Mouse (Mus musculus) spleen, postnatal 14 days (tissue): ENCODE measurements around the gene Styxl1.

Experiments
- DNase-seq, 2 experiments: peaks; one replicate each; pipeline ENCODE4 v3.0.0; 2021 to 2022; ENCODE audit warnings: low spot score in 2 of 2

The Styxl1 gene

DNA sequence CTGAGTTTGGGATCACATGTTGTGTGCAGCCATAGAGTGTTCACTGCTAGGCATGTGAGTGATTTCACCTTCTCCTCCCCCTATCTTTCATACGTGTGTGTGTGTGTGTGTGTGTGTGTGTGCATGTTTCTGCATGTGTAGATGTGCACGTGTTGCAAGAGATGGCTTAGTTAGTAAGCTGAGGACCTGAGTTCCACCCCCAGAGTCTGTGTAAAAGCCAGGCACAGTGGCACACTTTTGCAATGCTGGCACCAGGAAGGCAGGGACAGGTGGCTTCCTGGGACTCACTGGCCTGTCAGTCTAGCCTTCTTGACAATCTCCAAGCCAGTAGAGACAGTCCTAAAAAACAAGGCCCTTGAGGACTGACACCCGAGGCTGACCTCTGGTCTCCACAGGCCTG lies 13.2 kb downstream of the Styxl1 start:
- no peak for DNase-seq

DNA sequence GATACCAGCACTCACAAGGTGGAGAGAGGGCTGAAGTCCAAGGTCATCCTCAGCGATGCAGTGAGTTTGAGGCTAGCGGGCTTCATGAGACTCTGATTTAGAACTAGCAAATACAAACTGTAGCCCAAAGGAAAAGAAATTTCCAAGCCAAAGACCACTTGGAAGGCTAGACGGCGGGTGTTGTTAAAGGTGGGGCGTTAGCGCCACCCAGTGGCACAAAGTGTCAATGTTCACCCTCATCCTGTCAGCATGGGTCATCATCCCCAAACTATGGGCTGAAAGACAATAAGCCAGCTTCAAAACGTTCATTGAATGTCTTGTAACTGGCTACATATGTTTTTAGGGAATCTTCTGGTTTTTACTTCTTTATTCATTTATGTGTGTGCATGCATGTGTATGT lies 14.7 kb downstream of the Styxl1 start:
- DNase-seq = peak in 1 of 2 experiments; percentile 44

DNA sequence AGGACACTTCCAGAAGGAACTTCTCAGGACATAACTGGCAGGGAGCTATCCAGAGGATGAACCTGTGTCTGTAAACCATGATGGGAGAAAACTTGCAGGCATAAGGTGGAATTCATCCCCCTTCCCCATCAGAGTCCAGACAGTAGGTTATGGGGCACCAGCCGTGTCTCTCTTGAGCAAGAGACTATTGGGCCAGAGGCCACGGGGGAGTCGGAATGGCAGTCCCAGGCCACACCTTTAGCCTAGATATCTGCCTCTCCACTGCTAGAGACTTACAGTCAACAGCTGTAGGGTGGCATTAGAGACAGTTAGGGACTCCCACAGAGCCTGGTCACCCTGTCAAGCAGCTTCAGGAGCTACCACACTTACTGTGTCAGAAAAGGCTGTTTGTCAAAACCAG lies 16.3 kb downstream of the Styxl1 start:
- DNase-seq = no peak

DNA sequence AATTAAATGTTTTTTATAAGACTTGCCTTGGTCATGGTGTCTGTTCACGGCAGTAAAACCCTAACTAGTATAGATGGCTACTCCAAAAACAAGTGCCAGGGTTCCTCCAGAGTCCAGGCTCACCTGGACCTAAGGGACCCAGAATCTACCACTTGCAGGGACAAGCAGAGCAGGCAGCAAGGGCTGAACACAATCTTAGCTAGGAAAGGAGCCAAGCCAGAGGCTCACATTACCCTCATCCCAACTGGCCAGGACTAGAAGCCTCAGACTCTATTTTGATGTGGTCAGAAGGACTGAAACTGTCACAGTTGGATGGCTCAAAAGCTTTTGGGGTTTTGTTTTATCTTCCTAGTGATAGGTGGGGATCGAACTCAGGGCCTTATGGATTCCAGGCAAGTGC lies 26.6 kb downstream of the Styxl1 start:
- DNase-seq = no peak

DNA sequence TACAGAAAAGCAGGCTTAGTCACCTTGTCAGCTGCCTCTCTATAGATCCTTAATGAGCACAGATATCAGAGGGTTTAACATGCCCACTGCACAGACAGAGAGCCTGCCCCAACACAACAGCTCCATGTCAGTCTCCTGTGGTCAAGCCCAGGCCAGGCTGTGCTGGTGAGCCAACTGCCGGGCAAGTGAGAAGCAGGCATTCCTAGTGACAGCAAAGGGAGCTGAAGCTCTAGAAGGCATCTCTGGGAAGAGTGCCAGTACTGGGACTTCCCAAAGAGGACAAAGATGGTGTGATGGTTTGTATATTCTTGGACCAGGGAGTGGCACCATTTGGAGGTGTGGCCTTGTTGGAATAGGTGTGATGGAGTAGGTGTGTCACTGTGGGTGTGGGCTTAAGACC lies 27.1 kb downstream of the Styxl1 start:
- DNase-seq = no peak

DNA sequence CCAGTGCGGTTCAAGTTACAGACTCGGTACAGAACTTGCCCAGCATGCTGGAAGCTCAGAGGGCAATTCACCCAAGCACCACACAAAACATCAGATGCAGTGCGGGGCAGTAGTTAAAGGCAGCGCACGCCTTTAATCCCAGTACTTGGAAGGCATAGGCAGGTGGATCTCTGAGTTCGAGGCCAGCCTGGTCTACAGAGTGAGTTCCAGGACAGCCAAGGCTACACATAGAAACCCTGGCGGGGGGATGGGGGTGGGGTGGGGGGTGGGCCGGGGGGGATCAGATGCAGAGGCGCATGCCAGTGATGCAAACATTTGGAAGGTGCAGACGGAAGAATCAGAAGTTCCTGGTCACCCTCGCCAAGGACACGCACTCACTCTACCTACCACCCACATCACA lies 33.4 kb downstream of the Styxl1 start:
- DNase-seq = no peak

DNA sequence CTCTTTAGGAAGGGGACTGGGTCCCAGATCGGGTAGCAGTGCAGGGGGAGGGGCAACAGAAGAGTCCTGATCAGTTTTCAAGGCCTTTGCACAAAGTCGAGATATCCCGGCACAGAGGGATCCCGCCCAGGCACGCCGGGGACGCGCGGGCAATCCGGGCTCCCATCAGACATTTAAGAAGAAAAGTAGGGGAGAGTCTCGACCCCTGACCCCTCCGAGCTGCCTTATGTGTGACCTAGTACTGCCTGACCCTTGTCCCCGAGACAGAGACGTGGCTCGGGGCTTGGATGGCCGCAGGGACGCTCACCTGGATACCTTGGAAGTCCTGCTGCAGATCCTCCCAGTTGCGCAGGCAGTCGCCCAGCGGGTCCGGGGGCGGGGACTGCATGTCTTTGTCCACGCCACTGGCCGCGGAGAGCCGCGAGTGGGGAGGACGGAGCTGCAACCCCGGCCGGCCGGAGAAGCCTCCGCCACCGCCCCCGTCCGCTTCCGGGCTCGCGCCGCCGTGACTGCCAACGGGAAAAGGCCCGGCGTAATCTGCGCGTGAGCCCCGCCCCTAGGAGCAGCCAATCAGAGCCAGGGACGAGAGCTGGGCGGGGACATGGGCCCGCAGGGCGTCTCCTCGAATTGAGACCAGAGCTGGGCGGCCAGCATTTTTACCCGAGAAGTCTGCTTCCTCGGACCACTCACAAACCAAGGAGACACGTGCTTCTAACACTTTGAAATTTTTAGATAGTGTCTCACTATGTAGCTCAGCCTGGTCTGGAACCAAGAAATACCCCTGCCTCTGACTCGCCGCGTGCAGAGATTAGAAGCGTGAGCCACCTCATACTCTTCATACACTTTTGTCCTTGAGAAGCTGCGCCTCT lies 34.2 kb downstream of the Styxl1 start, which contains the start of gene Tmem120a:
Tmem120a (minus strand) TSS at position 708 of the 869 bp plus-strand sequence.
- DNase-seq = peak; percentile 86 to 87

DNA sequence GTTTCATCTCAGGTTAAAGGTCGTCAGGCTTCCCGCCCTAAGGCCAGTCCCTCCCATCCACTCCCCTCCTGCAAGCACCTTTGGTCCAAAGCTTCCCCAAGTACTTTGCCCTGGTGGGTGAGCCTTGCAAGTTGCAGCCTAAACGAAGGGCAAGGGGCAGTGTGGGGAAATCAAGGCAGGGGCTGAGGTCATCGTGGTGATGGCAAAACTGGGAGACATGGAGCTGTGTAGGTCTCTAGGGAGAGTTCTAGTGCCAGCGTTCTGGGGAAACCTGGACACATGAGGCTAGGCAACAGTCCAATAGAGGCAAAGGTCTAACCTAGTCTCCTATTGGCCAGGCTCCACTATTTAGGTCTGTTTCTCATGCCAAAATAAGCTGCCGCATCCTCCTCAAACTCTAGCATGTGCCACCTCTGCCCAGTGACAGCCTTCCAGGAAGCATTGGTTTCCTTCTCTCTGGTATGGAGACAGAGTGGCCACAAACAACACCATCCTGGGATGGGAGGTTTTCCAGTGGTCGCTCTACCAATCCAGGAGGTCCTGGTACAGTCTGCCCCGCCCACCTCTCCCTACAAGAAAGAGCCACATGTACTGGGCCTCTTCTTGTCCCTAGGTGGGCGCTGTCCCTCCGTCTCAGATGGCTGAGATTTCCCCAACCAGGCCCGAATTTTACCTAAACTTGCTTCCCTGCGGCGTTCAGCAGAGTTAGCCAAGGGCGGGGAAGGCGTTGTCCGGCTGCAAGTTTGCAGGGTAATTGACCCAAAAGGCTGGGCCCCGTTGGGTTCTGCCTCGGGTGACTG lies 35.0 kb downstream of the Styxl1 start:
- DNase-seq = no peak

DNA sequence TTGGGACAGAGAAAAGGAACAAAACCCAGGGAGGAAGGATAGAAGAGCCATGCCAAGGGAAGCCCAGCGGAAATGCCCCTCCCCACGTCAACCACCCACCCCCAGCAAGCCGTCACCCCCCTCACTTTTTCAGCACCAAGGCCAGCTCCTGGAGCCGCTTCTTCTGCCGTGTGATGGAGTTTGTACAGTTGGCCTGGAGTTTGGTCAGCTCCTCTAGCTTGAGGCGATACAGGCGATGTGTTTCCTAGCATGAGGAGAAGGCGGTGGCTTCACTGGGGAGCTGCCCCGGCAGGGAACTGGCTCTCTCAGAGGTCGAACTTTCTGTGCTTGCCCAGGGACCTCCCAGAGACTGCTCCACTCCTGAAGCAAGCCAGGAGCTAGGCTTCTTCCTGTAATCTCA lies 36.0 kb downstream of the Styxl1 start:
- DNase-seq = no peak

DNA sequence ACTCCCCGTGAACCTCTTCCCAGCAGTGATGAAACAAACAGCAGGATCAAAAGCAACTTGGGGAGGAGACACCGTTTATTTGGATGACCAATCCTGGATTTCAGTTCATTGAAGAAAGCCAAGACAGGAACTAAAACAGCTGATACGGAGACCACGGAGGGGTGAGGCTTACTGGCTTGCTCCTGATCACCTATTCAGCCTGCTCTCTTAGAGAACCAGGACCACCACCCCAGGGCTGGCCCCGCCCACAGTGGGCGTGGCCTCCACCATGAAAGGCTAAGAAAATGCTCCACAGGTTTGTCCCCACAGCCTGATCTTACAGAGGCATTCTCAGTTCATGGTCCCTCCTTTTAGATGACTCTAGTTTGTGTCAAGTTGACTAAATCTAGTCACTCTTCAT lies 39.9 kb downstream of the Styxl1 start:
- no peak for DNase-seq

DNA sequence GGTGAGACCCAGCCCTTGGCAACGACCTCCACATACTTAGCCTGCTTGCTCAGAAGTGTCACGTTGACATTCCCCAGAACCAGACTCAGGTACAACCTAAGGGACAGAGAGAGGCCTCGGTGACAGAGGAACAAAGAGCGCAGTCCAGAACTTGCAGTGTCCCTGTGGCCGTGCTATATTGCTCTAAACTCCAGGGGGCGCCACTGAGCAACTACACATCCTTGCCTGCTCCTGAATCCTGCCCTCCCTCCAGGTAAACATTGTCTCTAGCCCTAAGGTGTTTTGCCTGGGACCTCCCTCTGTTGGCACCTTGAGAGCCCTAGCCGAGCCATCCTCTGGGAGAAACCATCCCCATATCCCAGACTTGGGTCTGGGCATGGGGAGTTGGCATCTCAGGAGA lies 41.0 kb downstream of the Styxl1 start:
- no peak for DNase-seq

DNA sequence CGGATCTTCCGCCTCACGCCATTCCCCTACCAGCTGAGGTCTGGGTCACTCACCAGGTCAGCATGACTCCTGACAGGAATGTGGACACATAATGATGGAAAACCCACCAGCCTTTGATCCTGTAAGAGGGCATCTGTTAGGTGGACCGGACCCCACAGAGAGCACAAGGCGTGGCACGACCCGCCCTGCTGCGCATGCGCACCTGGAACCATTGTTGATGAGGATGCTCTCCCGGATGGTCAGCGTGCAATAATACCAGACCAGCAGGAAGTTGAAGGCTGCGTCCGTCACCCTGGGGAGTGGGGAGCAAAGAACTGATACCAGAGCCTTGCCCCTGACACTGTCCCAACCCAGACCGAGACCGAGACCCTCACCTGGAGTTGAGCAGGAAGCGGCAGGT lies 41.6 kb downstream of the Styxl1 start:
- DNase-seq = no peak

DNA sequence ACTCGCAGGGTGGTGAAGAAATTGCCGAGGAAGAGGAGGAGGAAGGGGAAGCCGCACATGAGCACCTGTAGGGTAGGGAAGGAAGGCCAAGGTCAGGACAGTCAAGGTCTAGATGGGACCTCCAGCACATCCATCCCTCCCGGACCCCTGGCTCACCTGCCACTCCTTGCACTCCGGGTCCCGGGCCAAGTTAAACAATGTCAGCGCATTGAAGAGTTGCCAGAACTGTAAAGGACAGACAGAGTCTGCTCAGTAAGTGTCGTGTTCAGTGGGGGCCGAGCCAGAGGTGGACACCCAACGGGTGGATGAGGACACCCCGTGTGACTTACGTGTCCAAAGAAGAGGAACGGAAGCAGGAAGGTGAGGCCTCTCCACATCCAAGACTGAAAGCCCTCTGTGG lies 42.4 kb downstream of the Styxl1 start:
- no peak for DNase-seq

DNA sequence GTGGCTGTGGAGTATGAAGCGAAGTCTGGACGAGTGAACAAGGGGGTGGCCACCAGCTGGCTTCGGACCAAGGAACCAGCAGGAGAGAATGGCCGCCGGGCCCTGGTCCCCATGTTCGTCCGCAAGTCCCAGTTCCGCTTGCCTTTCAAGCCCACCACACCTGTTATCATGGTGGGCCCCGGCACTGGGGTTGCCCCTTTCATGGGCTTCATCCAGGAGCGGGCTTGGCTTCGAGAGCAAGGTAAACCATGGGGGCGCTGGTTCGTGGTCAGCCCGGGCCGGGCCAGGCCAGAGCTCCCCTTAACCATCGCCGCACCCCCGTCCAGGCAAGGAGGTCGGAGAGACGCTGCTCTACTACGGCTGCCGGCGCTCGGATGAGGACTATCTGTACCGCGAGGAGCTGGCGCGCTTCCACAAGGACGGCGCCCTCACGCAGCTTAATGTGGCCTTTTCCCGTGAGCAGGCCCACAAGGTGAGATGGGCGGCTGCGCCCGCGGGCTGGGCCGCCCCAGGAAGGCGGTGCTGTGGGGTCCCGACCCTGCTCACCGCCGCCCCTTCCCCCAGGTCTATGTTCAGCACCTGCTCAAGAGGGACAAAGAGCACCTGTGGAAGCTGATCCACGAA lies 44.0 kb downstream of the Styxl1 start:
- DNase-seq = no peak

DNA sequence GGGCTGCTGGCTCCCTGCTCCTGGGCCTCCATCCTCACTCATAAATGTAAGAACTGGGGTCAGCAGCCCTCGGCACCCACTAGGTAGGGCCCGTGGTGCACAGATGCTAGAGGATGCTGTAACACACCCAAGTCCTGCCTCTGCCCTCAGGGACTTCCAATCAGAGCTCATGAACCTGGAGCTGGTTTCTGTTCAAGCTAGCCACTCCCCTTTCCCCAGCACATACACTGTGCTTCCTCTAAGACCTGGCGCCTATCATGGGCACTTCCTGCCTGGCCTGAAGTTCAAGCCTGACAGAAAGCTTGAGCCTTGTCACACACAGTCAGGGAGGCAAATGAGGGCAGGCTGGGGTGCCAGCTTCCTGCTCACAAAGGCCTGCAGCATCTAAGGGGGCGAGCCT lies 45.1 kb downstream of the Styxl1 start:
- no peak for DNase-seq

DNA sequence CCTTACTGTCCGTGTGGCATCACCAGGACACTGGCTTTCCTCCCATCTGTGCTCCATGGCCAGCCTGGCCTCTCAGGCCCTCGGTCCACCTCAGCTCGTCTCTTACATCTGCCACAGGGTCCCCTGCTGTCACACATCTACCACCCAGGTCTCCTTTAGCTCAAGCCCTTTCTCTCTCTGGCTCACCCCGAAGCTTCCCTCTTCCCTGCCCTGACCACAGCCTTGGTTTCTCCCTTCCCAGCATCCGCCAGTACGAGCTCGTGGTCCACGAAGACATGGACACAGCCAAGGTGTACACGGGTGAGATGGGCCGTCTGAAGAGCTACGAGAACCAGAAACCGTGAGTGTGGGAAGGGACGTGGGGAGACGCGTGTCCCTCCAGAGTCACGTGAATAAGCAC lies 46.9 kb downstream of the Styxl1 start:
- DNase-seq = no peak

DNA sequence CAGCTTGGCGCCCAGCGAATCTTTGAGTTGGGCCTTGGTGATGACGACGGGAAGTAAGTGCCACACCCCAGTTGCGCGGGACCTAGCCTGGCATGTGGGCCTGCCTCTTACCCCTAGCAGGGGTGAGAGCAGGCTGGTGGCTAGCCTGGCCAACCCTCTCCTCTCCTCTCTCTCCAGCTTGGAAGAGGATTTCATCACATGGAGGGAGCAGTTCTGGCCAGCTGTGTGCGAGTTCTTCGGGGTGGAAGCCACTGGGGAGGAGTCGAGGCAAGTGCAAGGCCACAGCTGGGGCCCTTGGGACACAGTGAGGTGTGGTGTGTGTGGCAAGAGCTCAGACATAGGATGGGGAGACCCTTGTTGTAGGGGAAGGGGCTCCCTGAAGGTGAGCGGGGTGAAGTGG lies 47.3 kb downstream of the Styxl1 start:
- DNase-seq = no peak

DNA sequence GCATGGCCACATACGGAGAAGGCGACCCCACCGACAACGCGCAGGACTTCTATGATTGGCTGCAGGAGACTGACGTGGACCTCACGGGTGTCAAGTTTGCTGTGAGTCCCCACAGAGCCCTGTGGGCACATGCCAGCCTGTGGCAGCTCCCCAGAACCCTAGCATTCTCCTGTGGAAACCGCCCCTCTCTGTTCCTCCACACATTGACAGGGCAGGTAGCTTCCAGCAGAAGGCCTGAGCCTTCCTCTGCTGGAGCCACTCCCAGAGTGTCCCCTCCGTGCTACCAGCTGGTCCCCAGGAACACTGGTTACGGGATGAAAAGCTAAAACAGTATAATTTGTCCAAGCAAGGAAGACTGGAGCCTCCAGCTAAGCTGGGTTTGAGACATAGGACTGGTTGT lies 47.9 kb downstream of the Styxl1 start:
- no peak for DNase-seq

DNA sequence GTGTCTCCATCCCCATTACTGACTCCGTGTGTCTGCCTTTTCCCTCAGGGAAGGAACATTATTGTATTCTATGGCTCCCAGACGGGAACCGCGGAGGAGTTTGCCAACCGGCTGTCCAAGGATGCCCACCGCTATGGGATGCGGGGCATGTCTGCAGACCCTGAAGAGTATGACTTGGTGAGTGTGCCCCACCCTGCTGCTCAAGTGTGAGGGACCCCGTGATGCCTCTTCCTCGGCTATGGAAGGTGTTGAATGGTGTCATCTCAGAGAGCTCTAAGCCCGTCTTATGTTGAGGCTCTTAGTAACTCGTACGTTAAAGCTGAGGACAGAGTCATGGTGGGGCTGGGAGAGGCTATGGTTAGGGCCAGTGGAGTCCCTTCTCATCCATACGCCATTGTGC lies 48.8 kb downstream of the Styxl1 start:
- no peak for DNase-seq

DNA sequence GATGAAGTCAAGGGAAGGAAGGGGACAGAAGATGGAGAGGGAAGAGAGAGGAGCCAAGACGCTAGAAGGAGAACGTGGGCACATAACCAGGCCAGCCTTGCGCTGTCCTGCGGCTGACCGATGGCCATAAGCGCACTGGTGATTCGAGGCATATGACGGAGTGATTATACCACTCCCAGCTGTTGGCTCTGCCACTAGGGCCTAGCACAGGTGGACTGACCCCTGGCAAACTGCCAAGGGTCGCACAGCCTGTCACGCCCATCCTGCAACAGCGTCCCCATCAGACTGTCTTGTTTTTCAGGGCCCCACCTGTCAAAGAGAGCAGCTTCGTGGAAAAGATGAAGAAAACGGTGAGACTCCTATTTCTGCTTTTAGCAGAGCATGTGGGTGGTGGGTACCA lies 49.8 kb downstream of the Styxl1 start:
- no peak for DNase-seq

DNA sequence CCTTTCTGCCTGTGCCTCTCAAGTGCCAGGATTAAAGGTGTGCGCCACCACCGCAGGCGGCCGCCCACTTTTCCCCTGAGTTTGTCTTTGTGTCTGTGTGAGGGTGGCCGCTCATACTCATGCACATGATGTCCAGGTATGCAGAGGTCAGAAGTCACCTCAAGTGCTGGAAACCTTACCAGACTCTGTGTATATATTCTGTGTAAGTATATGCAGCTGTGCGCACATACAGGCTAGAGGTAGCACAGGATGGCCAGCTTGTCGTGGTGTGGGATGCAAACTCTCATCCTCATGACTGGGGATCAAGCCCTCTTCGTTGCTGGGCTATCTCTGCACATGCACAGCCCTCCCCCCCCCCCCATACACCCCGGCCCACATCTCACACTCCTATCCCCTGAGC lies 50.3 kb downstream of the Styxl1 start:
- no peak for DNase-seq

DNA sequence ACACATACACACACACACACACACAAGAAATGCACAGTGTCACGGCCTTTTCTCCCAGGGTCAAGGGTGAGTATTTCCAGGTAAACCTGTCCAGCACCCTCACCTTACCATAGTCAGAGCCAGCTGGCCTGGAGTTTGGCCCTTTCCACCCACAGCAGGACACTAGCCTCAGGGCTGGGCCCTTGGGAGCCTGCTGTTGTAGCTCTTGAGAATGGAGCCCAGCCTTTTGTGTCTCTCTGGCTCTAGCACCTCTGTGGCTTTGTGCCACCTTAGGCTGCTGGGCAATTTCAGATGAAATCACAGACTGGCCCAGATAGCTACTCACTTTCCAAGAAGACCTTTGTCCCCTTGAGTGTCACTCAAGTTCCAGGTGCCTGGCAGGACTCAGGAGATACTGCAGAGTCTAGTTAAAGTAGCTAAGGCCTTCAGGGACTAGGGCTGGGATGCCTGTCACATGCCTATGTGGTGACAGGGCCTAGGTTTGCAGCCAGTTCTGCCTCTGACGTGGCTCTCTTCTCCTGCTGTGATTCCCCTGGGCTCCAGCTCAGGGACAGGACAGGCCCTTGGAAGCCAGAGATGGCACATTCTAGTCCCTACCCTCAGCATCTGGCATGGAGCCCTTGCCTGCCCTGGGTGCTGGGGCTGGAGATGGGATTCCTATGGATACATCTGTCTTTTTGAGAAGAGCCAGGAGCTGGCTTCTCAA lies 51.4 kb downstream of the Styxl1 start:
- no peak for DNase-seq
